Mouse (Mus musculus) heart, embryonic 14.5 days (tissue): Measurements from ENCODE around the gene Itgb5. TPM values are rescaled to one million over a fixed set of nuclear protein-coding genes. Genes with fewer than 3 reads are reported as not detected.

Source experiments
- ATAC-seq: fragments of 200-750 bp; cut with Nextera tagmentation; 2 replicates; pipeline ENCODE4 v1.8.0; 2017; ENCODE audit warnings: low read depth, moderate TSS enrichment; ENCODE audit not compliant: insufficient number of reproducible peaks, insufficient read depth, low FRiP score
- H3K27ac ChIP-seq, 2 experiments: fragments of 200-500 bp in 1 of 2; fragments of 300-500 bp in 1 of 2; sonication (generic) in 1 of 2; replicated peaks in 1 of 2; 2 replicates each; pipeline ENCODE4 v1.5.1; 2012 to 2014; ENCODE audit warnings: low read depth in 2 of 2, low read length in 2 of 2, control low read depth in 1 of 2, mild to moderate bottlenecking in 1 of 2, mixed read lengths in 1 of 2; ENCODE audit not compliant: control insufficient read depth in 1 of 2, insufficient read depth in 1 of 2
- H3K27me3 ChIP-seq: fragments of 300-500 bp; sonication (generic); 2 replicates; pipeline ENCODE4 v1.6.1; 2014; ENCODE audit warnings: mild to moderate bottlenecking, low read length, control low read depth; ENCODE audit not compliant: control insufficient read depth, insufficient read depth
- H3K36me3 ChIP-seq: fragments of 300-500 bp; sonication (generic); 2 replicates; pipeline ENCODE4 v1.6.1; 2014; ENCODE audit warnings: mild to moderate bottlenecking, control low read depth, low read length, mixed read lengths; ENCODE audit not compliant: control insufficient read depth, insufficient read depth
- H3K4me1 ChIP-seq, 2 experiments: fragments of 200-500 bp in 1 of 2; fragments of 300-500 bp in 1 of 2; sonication (generic) in 1 of 2; 2 replicates each; pipeline ENCODE4 v1.6.1; 2012 to 2014; ENCODE audit warnings: low read length in 2 of 2, control low read depth in 1 of 2, mixed read lengths in 1 of 2; ENCODE audit not compliant: control insufficient read depth in 2 of 2, insufficient read depth in 2 of 2
- H3K4me2 ChIP-seq: fragments of 300-500 bp; sonication (generic); 2 replicates; pipeline ENCODE4 v1.6.1; 2014; ENCODE audit warnings: mild to moderate bottlenecking, low read length
- H3K4me3 ChIP-seq, 2 experiments: fragments of 200-500 bp in 1 of 2; fragments of 300-500 bp in 1 of 2; sonication (generic) in 1 of 2; 2 replicates each; pipeline ENCODE4 v1.5.1; 2012 to 2014; ENCODE audit warnings: low read length in 2 of 2, mild to moderate bottlenecking in 2 of 2, control low read depth in 1 of 2, low read depth in 1 of 2, moderate library complexity in 1 of 2; ENCODE audit not compliant: control insufficient read depth in 1 of 2, insufficient read depth in 1 of 2
- H3K9ac ChIP-seq: fragments of 300-500 bp; sonication (generic); 2 replicates; pipeline ENCODE4 v1.6.1; 2014; ENCODE audit warnings: mild to moderate bottlenecking, low read length
- H3K9me3 ChIP-seq: fragments of 300-500 bp; sonication (generic); 2 replicates; pipeline ENCODE4 v1.6.1; 2016; ENCODE audit warnings: low read length, control low read depth; ENCODE audit not compliant: control insufficient read depth
- WGBS: fragments of 180-500 bp; shearing (Covaris S2); extraction: QIAGEN DNeasy Blood & Tissue Kit; methylation state at CpG from one replicate; pipeline ENCODE4 v1.1.7; 2014; 5-methylcytosine and 5-hydroxymethylcytosine counted together
- polyA plus RNA-seq: library from polyadenylated mRNA; unstranded; fragments of >200 nt; fragmentation: Nextera tagmentation; extraction: Ambion mirVana; gene quantifications from 2 replicates; pipeline ENCODE4 v1.2.1, GENCODE M21; 2014

Gene Itgb5
- polyA plus RNA-seq, 1 experiment from 2014 or later: 96.2 TPM

GRCm38 (mm10) chr16:33928788-33929462, 99.5 kb downstream of the Itgb5 start:
- Histone ChIP-seq H3K9me3 (no peaks in the 10 kb centered on the region; the same call in 1 of the 2 replicates), H3K27me3 (no peaks in the 10 kb centered on the region), H3K27ac (peak overlapping the region; percentile 80 to 88), H3K9ac (peak overlapping the region; percentile 50; the same call in 1 of the 2 replicates), H3K4me1 (peaks cover 41 to 66% of the 10 kb centered on the region in 2 experiments), H3K4me3 (no peak overlapping the region), H3K36me3 (peaks cover 21% of the 10 kb centered on the region; the same call in 1 of the 2 replicates), H3K4me2 (peak overlapping the region; percentile 45)
- 21% methylated on average over 9 of the region's 9 CpGs for WGBS
- ATAC-seq: peak; percentile 74

DNA sequence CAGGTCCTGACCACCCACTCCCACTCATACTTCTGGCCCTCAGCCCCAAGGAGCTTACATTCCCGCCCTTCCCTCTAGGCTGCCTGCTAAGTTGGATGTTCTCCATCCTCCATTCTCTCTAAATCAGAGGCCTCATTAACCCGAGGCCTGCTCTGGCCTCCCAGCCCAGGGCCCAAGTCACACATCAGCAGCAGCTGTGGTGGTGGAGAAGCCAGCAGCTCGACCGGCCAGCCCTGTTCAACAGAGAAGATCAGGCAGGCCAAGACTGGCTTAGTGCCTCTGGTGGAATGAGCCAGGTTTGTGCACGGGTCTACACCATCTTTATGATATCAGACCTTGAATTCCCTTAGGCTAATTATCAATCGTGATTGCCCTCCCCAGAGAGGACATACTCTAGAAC, 101.3 kb downstream of the Itgb5 start:
- 0 out of 4 replicates have a peak overlapping the region, but pooled peaks of 1 of the 2 experiments have one; percentile 14 for H3K27ac ChIP-seq

GRCm38 (mm10) chr16:33931682-33932081, 102.2 kb downstream of the Itgb5 start:
- Histone ChIP-seq H3K27ac (peak overlapping the region; percentile 25 to 53), H3K4me1 (peaks cover 51 to 75% of the 10 kb centered on the region in 2 experiments), H3K4me3 (no peak overlapping the region), H3K9ac (peak overlapping the region; percentile 34; the same call in 1 of the 2 replicates), H3K36me3 (peaks cover 16% of the 10 kb centered on the region; the same call in 1 of the 2 replicates), H3K27me3 (no peaks in the 10 kb centered on the region), H3K4me2 (no peak overlapping the region), H3K9me3 (no peaks in the 10 kb centered on the region)
- 17% methylated on average over 2 of the region's 2 CpGs for WGBS
- no peak for ATAC-seq

More for the DNA sequence above, 101.3 kb downstream of the Itgb5 start:
- no peak for ATAC-seq
- H3K27me3 ChIP-seq: no peaks in the 10 kb centered on the region
- H3K4me2 ChIP-seq: no peak overlapping the region
- H3K4me3 ChIP-seq: no peak overlapping the region
- WGBS: 79% methylated on average over 6 of the region's 6 CpGs
- peaks cover 19% of the 10 kb centered on the region; the same call in 1 of the 2 replicates for H3K36me3 ChIP-seq
- peaks cover 47 to 79% of the 10 kb centered on the region in 2 experiments for H3K4me1 ChIP-seq
- no peaks in the 10 kb centered on the region for H3K9me3 ChIP-seq
- no peak overlapping the region for H3K9ac ChIP-seq

DNA sequence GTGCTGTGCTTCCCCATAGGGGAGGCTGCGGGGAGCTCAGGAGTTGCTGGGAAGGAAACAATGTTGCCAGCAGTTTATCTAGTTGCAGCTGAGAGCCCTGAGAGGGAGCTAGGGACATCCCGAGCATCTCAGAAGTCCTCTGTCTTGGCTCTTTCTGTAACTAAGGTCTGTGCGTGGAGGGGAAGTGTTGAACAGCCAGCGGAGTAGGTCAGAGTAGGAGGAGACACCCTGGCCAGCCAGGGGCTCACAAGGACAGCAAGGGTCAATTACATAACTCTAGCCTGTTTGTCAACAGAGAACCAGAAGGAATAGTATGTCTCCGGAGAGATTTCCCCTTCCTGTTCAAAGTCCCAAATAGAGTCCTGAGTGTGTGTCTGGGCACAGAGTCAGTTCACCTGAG, 102.7 kb downstream of the Itgb5 start:
- no peak overlapping the region for H3K4me2 ChIP-seq
- no peak overlapping the region for H3K4me3 ChIP-seq
- H3K9me3 ChIP-seq: no peaks in the 10 kb centered on the region
- no peaks in the 10 kb centered on the region for H3K27me3 ChIP-seq
- 30% methylated on average over 5 of the region's 5 CpGs for WGBS
- peaks cover 55 to 78% of the 10 kb centered on the region in 2 experiments for H3K4me1 ChIP-seq
- peak overlapping the region; percentile 34; the same call in 1 of the 2 replicates for H3K9ac ChIP-seq
- peak overlapping the region; percentile 25 to 53 for H3K27ac ChIP-seq
- peaks cover 16% of the 10 kb centered on the region; the same call in 1 of the 2 replicates for H3K36me3 ChIP-seq
- ATAC-seq: no peak

- Histone ChIP-seq H3K9ac (no peak overlapping the region), H3K27me3 (no peaks in the 10 kb centered on the region), H3K4me2 (no peak overlapping the region), H3K4me3 (no peak overlapping the region), H3K27ac (peak overlapping the region in 1 of 2 experiments; percentile 37; a peak in 1 of 4 replicates), H3K4me1 (peaks cover 59 to 79% of the 10 kb centered on the region in 2 experiments), H3K9me3 (no peaks in the 10 kb centered on the region), H3K36me3 (peaks cover 16% of the 10 kb centered on the region; the same call in 1 of the 2 replicates)
- 90% methylated on average over 11 of the region's 11 CpGs for WGBS
- ATAC-seq: no peak
These were observed 103.9 kb downstream of the Itgb5 start for GRCm38 (mm10) chr16:33933411-33933810.

DNA sequence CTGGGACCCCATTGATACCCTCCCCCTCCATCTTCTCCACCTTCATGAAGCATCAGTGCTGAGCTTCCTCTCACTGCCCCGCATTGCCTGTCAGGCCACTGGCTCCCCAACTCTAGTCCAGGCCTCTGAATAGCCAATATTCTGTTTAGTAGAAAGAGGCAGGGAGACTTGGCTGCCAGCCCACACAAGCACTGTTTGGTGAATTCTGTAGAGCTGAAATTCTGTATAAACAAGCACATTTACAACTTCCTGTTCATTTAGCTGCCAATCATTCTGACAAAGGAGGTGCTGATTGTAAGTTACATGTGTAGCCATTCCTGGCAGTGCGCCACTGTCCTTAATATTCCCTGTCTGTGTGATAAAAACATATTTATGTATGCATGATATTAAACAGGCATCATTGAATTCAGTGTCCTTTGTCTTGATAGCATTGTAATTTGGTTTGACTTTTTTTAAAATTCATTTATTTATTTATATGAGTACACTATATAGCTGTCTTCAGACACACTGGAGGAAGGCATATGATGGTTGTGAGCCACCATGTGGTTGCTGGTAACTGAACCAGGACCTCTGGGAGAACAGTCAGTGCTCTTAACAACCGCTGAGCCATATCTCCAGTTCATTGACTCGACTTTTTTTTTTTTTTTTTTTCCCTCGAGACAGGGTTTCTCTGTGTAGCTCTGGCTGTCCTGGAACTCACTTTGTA, 105.4 kb downstream of the Itgb5 start:
- Histone ChIP-seq H3K4me1 (peaks cover 58 to 79% of the 10 kb centered on the region in 2 experiments), H3K27ac (peak overlapping the region; percentile 65 to 79), H3K36me3 (peaks cover 16% of the 10 kb centered on the region; the same call in 1 of the 2 replicates), H3K4me2 (no peak overlapping the region), H3K27me3 (no peaks in the 10 kb centered on the region), H3K9me3 (no peaks in the 10 kb centered on the region), H3K9ac (peak overlapping the region; percentile 53), H3K4me3 (no peak overlapping the region)
- no peak for ATAC-seq
- WGBS: 33% methylated on average over 5 of the region's 5 CpGs

- WGBS: 95% methylated on average over 6 of the region's 6 CpGs
- H3K9me3 ChIP-seq: no peaks in the 10 kb centered on the region
- no peak overlapping the region for H3K4me3 ChIP-seq
- no peak overlapping the region for H3K4me2 ChIP-seq
- no peak for ATAC-seq
- H3K27ac ChIP-seq: no peak overlapping the region
- H3K36me3 ChIP-seq: peaks cover 12% of the 10 kb centered on the region; the same call in 1 of the 2 replicates
- no peak overlapping the region for H3K9ac ChIP-seq
- H3K4me1 ChIP-seq: peaks cover 61 to 81% of the 10 kb centered on the region in 2 experiments
- H3K27me3 ChIP-seq: no peaks in the 10 kb centered on the region
These were observed 105.9 kb downstream of the Itgb5 start for GRCm38 (mm10) chr16:33935407-33935785.
